Mouse (Mus musculus): ENCODE results near the gene Col1a2.

Col1a2 gene

GRCm38 (mm10) chr6:4521031-4521430 lies 16.4 kb downstream of the Col1a2 start:
- DNase-seq (ENCODE audit: low spot score in 2 of 2), result no peak

GRCm38 (mm10) chr6:4528439-4528838 lies 23.8 kb downstream of the Col1a2 start:
- no peak for DNase-seq (ENCODE audit: low spot score in 2 of 2)

- DNase-seq (ENCODE audit: low spot score in 2 of 2), result no peak
These were observed 26.4 kb downstream of the Col1a2 start for GRCm38 (mm10) chr6:4530986-4531385.

- DNase-seq (ENCODE audit: low spot score in 2 of 2), result no peak
These were observed 28.3 kb downstream of the Col1a2 start for GRCm38 (mm10) chr6:4532898-4533297.

GRCm38 (mm10) chr6:4534462-4535079 lies 30.0 kb downstream of the Col1a2 start:
- no peak for DNase-seq (ENCODE audit: low spot score in 2 of 2)

- DNase-seq (ENCODE audit: low spot score in 2 of 2), result no peak
These were observed 37.5 kb downstream of the Col1a2 start for GRCm38 (mm10) chr6:4541926-4542715.

GRCm38 (mm10) chr6:4544554-4544953 lies 39.9 kb downstream of the Col1a2 start:
- no peak for DNase-seq (ENCODE audit: low spot score in 2 of 2)

- peak in 1 of 2 experiments; percentile 43 for DNase-seq (ENCODE audit: low spot score in 2 of 2)
These were observed 41.1 kb downstream of the Col1a2 start for GRCm38 (mm10) chr6:4545727-4546126.

- no peak for DNase-seq (ENCODE audit: low spot score in 2 of 2)
These were observed 44.3 kb downstream of the Col1a2 start for GRCm38 (mm10) chr6:4548894-4549293.

GRCm38 (mm10) chr6:4549846-4550548 lies 45.4 kb downstream of the Col1a2 start:
- no peak for DNase-seq (ENCODE audit: low spot score in 2 of 2)

- DNase-seq (ENCODE audit: low spot score in 2 of 2), result no peak
These were observed 45.9 kb downstream of the Col1a2 start for GRCm38 (mm10) chr6:4550549-4550915.

GRCm38 (mm10) chr6:4555366-4555765 lies 50.8 kb downstream of the Col1a2 start:
- no peak for DNase-seq (ENCODE audit: low spot score in 2 of 2)

- DNase-seq (ENCODE audit: low spot score in 2 of 2), result no peak
These were observed 52.5 kb downstream of the Col1a2 start for GRCm38 (mm10) chr6:4557086-4557485.

GRCm38 (mm10) chr6:4557678-4558077 lies 53.1 kb downstream of the Col1a2 start:
- peak; percentile 21 to 36 for DNase-seq (ENCODE audit: low spot score in 2 of 2)

GRCm38 (mm10) chr6:4561156-4561555 lies 56.5 kb downstream of the Col1a2 start:
- no peak for DNase-seq (ENCODE audit: low spot score in 2 of 2)

GRCm38 (mm10) chr6:4561621-4562020 lies 57.0 kb downstream of the Col1a2 start:
- DNase-seq (ENCODE audit: low spot score in 2 of 2), result no peak

- no peak for DNase-seq (ENCODE audit: low spot score in 2 of 2)
These were observed 57.8 kb downstream of the Col1a2 start for GRCm38 (mm10) chr6:4562401-4562800.

GRCm38 (mm10) chr6:4563477-4563876 lies 58.9 kb downstream of the Col1a2 start:
- DNase-seq (ENCODE audit: low spot score in 2 of 2), result no peak

- no peak for DNase-seq (ENCODE audit: low spot score in 2 of 2)
These were observed 65.8 kb downstream of the Col1a2 start for GRCm38 (mm10) chr6:4570412-4570811.

GRCm38 (mm10) chr6:4577756-4578155 lies 73.1 kb downstream of the Col1a2 start:
- DNase-seq (ENCODE audit: low spot score in 2 of 2), result no peak

- DNase-seq (ENCODE audit: low spot score in 2 of 2), result no peak
These were observed 73.7 kb downstream of the Col1a2 start for GRCm38 (mm10) chr6:4578343-4578742.

GRCm38 (mm10) chr6:4579620-4580019 lies 75.0 kb downstream of the Col1a2 start:
- no peak for DNase-seq (ENCODE audit: low spot score in 2 of 2)

GRCm38 (mm10) chr6:4583485-4583884 lies 78.9 kb downstream of the Col1a2 start:
- DNase-seq (ENCODE audit: low spot score in 2 of 2), result no peak

Measured in frontal cortex, postnatal 25 days (tissue).